Mouse (Mus musculus): Measurements from ENCODE around the gene Ndufaf7. TPM values are rescaled to one million over a fixed set of nuclear protein-coding genes. Genes with fewer than 3 reads are reported as not detected.

Gene Ndufaf7
- total RNA-seq (2015) (61.6 and 64.7 TPM in 2 replicates), total RNA-seq (2017) (40.6 and 54.7 TPM in 2 replicates)

DNA sequence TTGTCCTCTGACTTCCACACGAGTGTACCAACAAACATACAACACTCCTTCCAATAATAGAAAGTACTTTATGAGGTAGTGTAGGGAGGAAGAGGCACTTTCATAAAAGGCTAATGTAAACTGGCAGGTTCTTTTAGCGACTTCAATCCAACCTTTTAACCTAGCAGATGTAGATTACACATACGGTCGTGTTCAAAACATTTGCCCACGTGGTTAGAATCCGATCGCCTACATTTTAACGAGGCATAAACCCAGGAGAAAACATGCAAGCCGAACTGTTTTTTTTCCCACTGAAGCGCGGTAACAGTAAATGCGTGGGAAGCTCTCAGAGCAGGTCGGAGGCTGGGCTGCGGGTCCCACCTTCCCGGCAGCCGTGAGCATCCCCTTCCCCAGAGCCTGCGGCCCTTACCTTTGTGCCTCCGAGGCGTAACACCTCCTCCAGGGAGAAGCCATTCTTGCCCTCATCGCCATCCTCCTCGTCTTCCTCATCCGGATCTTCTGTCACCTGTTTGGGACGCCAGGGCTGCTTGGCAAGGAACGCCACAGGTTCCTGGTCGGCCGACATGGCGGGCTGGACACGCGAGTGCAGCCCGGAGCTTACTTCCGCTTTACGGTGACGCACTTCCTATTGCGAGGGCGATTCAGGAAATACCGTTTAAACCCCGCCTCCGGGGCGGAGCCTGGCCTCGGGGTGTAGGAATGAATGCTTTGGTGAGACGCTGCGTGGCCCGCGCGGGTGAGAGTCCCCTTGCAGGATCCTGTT is at the start of gene Ndufaf7, which contains the start of gene Cebpz:
Ndufaf7 (plus strand) TSS at position 671 of the 763 bp plus-strand sequence.
Cebpz (minus strand) TSS at position 601 of the 763 bp plus-strand sequence.
- ATAC-seq (ENCODE audit: poor library complexity, severe bottlenecking) = peak; percentile 87

DNA sequence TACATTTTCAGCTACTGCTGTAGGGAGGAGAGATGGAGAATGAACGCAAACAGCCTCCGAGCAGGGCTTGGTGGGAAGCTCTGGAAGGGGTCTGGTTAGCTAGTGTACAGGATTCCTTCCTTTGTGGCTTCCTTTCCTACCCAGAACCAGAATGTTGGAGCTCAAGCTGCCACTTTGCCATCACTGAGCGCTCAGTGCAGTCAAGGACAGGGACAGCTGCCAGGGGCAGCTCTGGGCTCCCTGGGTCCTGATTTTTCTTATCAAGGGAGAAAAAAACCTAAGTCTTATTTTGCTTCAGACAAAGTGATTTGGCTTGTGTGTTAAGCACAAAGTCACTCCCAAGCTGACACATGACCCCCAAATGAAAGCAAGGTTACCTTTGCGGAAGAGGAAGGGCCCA is 48.4 kb upstream of the Ndufaf7 start:
- no peak for ATAC-seq (ENCODE audit: poor library complexity, severe bottlenecking)

DNA sequence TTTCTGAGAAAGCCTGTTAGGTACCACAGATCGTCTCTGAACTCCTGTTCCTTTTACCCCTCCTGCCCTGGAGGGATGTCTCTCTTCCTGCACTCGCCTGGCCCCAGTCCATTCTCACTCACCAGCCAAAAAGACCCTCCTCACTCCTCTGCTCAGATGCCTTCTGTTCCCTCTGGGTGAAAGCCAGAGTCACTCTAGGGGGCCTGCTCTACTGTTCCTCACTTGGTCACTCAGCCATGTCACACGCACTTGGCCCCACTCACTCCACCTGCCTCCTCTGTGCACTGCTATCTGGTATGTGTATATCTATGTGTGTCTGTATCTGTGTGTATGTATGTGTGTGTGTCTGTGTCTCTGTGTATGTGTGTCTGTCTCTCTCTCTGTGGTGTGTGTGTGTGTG is 47.8 kb upstream of the Ndufaf7 start:
- ATAC-seq (ENCODE audit: poor library complexity, severe bottlenecking) = no peak

GRCm38 (mm10) chr17:78891020-78891419 is 45.9 kb upstream of the Ndufaf7 start:
- peak; percentile 95 for ATAC-seq (ENCODE audit: poor library complexity, severe bottlenecking)

- ATAC-seq (ENCODE audit: poor library complexity, severe bottlenecking) = no peak
These were observed 41.9 kb upstream of the Ndufaf7 start for GRCm38 (mm10) chr17:78894991-78895390.

- peak; percentile 34; the same call in 1 of the 2 replicates for ATAC-seq (ENCODE audit: poor library complexity, severe bottlenecking)
These were observed 41.5 kb upstream of the Ndufaf7 start for GRCm38 (mm10) chr17:78895394-78895793.

- ATAC-seq (ENCODE audit: poor library complexity, severe bottlenecking) = peak; percentile 72
These were observed 33.8 kb upstream of the Ndufaf7 start for GRCm38 (mm10) chr17:78903158-78903557.

DNA sequence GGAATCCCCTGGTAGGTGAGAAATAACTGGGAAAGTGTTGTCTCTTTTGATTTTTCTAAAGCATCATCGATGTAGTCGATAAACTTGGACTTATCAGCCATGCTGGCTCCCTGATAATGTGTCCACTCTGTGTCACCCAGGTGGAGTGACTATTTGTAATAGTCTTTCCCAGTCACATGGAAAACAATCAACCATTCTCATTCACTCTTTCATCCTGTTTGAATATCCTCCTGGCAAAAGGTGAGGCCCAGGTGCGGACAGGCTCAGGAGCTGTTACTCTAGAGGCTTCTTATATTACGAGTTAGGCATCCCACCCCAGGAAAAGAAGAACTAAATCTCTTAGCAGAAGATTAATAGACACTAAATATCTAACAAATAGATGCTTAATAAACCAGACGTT is 30.0 kb upstream of the Ndufaf7 start, which contains the start of gene Sult6b1:
Sult6b1 (minus strand) TSS at position 101 of the 400 bp plus-strand sequence.
- ATAC-seq (ENCODE audit: poor library complexity, severe bottlenecking) = no peak

GRCm38 (mm10) chr17:78909374-78909773 is 27.6 kb upstream of the Ndufaf7 start:
- ATAC-seq (ENCODE audit: poor library complexity, severe bottlenecking) = no peak

DNA sequence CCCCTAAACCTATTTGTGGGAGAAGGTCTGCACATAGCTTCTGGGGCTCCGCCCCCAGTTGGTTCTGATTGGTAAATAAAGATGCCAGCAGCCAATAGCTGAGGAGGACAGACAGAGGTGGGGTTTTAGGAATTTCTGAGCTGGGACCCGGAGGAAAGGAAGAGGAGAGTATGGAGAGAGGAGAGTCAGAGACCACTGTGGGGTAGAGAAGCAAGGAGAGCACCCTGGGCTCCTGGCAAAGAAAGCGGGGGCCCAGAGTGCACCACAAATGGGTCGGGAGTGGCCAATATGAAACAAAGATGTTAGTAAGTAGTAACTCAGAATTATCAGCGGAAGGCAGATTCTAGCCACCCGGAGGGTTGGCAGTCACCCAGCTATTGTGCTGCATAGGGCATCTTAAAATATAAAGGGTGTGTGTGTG is 24.1 kb upstream of the Ndufaf7 start:
- no peak for ATAC-seq (ENCODE audit: poor library complexity, severe bottlenecking)

DNA sequence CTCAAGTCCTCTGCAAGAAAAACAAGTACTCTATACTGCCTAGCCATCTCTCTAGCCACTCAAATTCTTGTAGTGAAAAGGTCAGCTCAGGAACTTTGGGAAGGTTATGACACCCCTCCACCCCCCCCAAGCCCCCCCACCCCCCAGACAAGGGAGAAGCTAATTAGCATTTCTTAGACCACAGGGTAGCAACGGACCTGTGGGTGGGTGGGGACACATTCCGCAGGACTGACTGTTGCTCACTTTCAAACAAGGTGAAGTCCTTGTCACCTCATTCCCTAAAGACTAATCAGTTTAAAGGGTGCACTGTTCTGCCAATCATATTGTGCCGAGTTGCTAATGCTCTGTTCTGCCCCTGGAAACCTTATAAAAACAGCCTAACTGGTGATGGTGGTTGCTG is 23.0 kb upstream of the Ndufaf7 start:
- no peak for ATAC-seq (ENCODE audit: poor library complexity, severe bottlenecking)

GRCm38 (mm10) chr17:78915772-78916171 is 21.2 kb upstream of the Ndufaf7 start:
- ATAC-seq (ENCODE audit: poor library complexity, severe bottlenecking) = no peak

GRCm38 (mm10) chr17:78916369-78916813 is 20.5 kb upstream of the Ndufaf7 start, which contains the start of gene Cebpzos:
Cebpzos (plus strand) TSS chr17:78916500.
- peak; percentile 91 for ATAC-seq (ENCODE audit: poor library complexity, severe bottlenecking)

GRCm38 (mm10) chr17:78916899-78917298 is 20.0 kb upstream of the Ndufaf7 start:
- ATAC-seq (ENCODE audit: poor library complexity, severe bottlenecking) = no peak

- peak; percentile 30 for ATAC-seq (ENCODE audit: poor library complexity, severe bottlenecking)
These were observed 19.2 kb upstream of the Ndufaf7 start for GRCm38 (mm10) chr17:78917696-78918095.

DNA sequence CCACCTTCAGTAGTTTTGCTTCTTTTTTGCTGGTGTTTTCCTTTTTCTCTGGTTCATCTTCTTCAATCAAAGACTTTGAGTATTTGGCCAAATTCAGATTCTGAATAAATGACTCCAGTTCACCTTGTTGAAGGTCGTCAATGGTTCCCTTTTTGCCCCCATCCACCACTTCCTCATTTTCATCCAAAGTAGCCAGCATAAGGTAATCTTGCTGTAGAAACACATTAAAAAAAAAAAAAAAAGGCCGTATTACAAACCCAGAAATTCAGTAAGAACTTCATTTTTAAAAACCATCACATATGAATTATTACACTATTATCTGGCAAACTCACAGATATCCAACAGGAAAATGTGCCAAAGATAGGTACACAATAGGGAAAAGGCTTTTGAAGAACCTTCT is 1.1 kb upstream of the Ndufaf7 start:
- ATAC-seq (ENCODE audit: poor library complexity, severe bottlenecking) = no peak

GRCm38 (mm10) chr17:78937229-78937853 is 405 bp downstream of the Ndufaf7 start:
- ATAC-seq (ENCODE audit: poor library complexity, severe bottlenecking) = no peak

GRCm38 (mm10) chr17:78938927-78939326 is 2.0 kb downstream of the Ndufaf7 start:
- ATAC-seq (ENCODE audit: poor library complexity, severe bottlenecking) = peak; percentile 59

- no peak for ATAC-seq (ENCODE audit: poor library complexity, severe bottlenecking)
These were observed 5.6 kb downstream of the Ndufaf7 start for GRCm38 (mm10) chr17:78942579-78942978.

- ATAC-seq (ENCODE audit: poor library complexity, severe bottlenecking) = peak; percentile 52; the same call in 1 of the 2 replicates
These were observed 14.3 kb downstream of the Ndufaf7 start for GRCm38 (mm10) chr17:78951225-78951624.

DNA sequence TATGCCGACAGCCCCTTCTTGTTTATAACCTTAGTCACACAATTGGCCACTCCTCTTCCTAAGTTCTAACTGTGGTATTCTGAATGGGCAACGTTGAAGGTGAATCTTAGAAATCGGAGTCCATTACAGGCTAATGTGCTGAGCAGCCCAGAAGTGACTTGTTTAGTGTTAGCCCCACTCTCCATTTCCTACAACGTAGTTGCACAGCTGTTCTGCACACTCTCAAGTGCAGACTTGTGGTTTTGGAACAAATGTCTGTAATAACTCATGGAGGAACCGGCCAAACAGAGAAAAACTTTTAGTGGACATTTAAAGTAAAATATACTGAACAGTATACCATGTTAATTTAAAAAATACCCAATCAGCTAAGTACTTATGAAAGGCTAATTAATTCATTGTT is 15.1 kb downstream of the Ndufaf7 start:
- no peak for ATAC-seq (ENCODE audit: poor library complexity, severe bottlenecking)

DNA sequence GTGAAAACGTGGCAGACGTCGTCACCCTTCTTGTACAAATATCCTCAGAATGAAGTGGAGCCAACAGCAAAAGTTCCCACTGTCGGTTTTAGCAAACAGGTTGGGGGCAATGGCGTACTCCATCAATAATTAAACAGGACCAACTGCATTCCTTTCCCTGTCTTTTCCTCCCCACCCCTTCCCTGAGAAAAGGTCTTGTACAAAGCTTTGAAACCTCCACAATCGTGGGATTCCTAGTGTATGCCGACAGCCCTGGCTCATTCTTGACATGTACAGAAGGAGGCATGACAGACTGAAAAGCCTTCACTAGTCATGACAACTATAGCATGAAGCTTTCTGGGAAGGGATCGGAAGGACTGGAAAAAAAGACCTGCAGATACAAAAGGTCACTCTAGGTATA is 16.3 kb downstream of the Ndufaf7 start:
- no peak for ATAC-seq (ENCODE audit: poor library complexity, severe bottlenecking)
